Mouse (Mus musculus): Measurements from ENCODE around the gene 9230104L09Rik. TPM values are rescaled to one million over a fixed set of nuclear protein-coding genes. Genes with fewer than 3 reads are reported as not detected.

9230104L09Rik gene
- total and polyA plus RNA-seq, 3 experiments = not detected

DNA sequence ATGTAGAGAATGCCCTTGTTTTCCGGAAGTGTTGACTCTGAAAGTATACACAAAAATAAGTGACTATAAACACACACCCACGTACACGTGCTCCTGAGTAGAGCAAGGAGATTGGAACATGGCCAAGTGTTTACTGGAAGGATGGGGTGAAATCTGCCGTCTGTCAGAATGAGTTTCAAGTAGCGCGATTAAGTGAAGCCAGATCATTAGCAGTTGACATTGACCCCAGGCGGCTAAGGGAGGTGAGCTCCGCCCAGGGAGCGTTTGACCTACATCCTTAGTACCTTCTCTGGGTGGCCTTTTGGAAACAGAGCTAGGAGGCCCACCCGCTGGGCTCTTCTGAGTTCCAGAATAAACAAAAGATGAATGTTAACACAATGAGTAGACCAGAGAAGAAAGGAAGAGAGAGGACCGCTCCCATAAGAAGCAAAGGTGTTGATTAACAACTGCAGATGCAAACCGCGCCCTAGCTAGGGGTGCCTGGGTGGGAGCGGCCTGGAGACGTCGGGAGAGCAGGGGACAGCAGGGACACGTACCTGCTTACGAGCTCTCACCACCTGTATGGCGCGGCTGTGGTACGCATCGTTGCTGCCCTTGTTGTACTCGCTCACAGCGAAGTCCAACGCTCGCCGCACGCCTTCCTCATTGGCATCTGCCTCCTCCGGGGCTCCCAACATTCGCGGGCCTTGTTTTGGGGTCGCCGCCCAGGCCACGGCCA is 9.9 kb upstream of the 9230104L09Rik start:
- Histone ChIP-seq H3K4me2 (ENCODE audit: insufficient read depth, low read depth, poor library complexity, severe bottlenecking) (peak overlapping the region; percentile 87), H3K4me1 (ENCODE audit: control insufficient read depth in 1 of 2, insufficient read depth in 2 of 2) (peaks cover 15 to 58% of the 10 kb centered on the region in 2 experiments), H3K27me3 (replicated peaks) (no peaks in the 10 kb centered on the region), H3K4me3 (replicated peaks in 1 of 3; ENCODE audit: low read depth in 2 of 3, low read length in 2 of 3, poor library complexity in 1 of 3) (peak overlapping the region; percentile 86 to 98 (median 94)), H3K36me3 (replicated peaks in 1 of 2; ENCODE audit: control insufficient read depth in 1 of 2, insufficient read depth in 1 of 2, low read length in 1 of 2) (peaks cover 7 to 30% of the 10 kb centered on the region in 2 experiments), H3K9me3 (replicated peaks; ENCODE audit: low read length) (no peaks in the 10 kb centered on the region), H3K79me2 (replicated peaks; ENCODE audit: control insufficient read depth, extremely low read depth, insufficient read depth, poor library complexity, severe bottlenecking) (peaks cover 16% of the 10 kb centered on the region), H3K27ac (ENCODE audit: insufficient read depth, low read depth) (peak overlapping the region; percentile 59; the same call in 1 of the 2 replicates), H3K9ac (ENCODE audit: insufficient read depth, low read depth) (peak overlapping the region; percentile 84)
- in situ Hi-C loops (cut with MboI; ENCODE audit: low pct_ligation_motif_present, low pct_unique_long_range_greater_than_20kb, low sequenced_read_pairs) (no loop called here), dilution Hi-C loops (cut with MboI; ENCODE audit: extremely low pct_ligation_motif_present, extremely low pct_unique_long_range_greater_than_20kb, low sequenced_read_pairs) (no loop called here)
- no peak for TF ChIP-seq CTCF (conservative IDR thresholded peaks at IDR 0.05 in 1 of 2, IDR thresholded peaks at IDR 0.05 in 1 of 2; ENCODE audit: low read depth in 2 of 2, low read length in 2 of 2)
- no peak for TF ChIP-seq MYC (IDR thresholded peaks at IDR 0.05; ENCODE audit: low read depth, low read length)
- TF ChIP-seq JUN (IDR thresholded peaks at IDR 0.05; ENCODE audit: insufficient read depth, low read depth, low read length) = no peak
- no peak for TF ChIP-seq PAX5 (IDR thresholded peaks at IDR 0.05; ENCODE audit: low read length)
- no peak for TF ChIP-seq NELFE (IDR thresholded peaks at IDR 0.05; ENCODE audit: low read depth, low read length)
- TF ChIP-seq ZKSCAN1 (IDR thresholded peaks at IDR 0.05; ENCODE audit: borderline replicate concordance, low read depth, low read length) = no peak
- no peak for TF ChIP-seq NRF1 (IDR thresholded peaks at IDR 0.05; ENCODE audit: low read depth, low read length)
- no peak for TF ChIP-seq POLR2A (IDR thresholded peaks at IDR 0.05; ENCODE audit: low read depth, low read length)
- no peak for TF ChIP-seq CHD2 (IDR thresholded peaks at IDR 0.05; ENCODE audit: low read length)
- TF ChIP-seq SIN3A (IDR thresholded peaks at IDR 0.05; ENCODE audit: low read length) = no peak; the same call in 1 of the 2 replicates
- TF ChIP-seq MAZ (IDR thresholded peaks at IDR 0.05; ENCODE audit: low read depth, low read length) = no peak
- TF ChIP-seq SMC3 (IDR thresholded peaks at IDR 0.05; ENCODE audit: low read depth, low read length) = no peak
- DNase-seq (ENCODE audit: extremely low read depth) = no peak

DNA sequence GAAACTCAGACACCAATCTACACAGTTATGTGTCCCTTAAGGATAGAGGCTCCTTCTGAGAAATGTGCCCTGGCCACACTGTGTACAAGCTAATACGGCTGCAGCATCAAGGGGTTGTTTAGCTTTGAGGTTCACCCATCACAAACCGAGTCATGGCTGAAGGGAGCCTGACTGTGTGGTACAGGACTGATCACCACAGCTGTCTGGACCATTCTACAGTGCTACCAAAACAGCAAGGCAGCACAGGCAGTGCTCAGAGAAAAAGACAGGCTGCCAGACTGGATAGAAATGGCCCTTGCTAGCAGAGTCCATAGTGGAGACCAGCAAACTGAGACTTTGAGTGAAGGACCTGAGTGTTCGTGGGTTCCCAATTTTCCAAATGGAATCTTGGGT is 9.4 kb upstream of the 9230104L09Rik start:
- Histone ChIP-seq H3K36me3 (replicated peaks in 1 of 2; ENCODE audit: control insufficient read depth in 1 of 2, insufficient read depth in 1 of 2, low read length in 1 of 2) (peaks cover 7 to 30% of the 10 kb centered on the region in 2 experiments), H3K27ac (ENCODE audit: insufficient read depth, low read depth) (no peak overlapping the region), H3K4me3 (replicated peaks in 1 of 3; ENCODE audit: low read depth in 2 of 3, low read length in 2 of 3, poor library complexity in 1 of 3) (peak overlapping the region; percentile 86 to 98 (median 94)), H3K9ac (ENCODE audit: insufficient read depth, low read depth) (peak overlapping the region; percentile 84; the same call in 1 of the 2 replicates), H3K4me2 (ENCODE audit: insufficient read depth, low read depth, poor library complexity, severe bottlenecking) (peak overlapping the region; percentile 87), H3K4me1 (ENCODE audit: control insufficient read depth in 1 of 2, insufficient read depth in 2 of 2) (peaks cover 15 to 56% of the 10 kb centered on the region in 2 experiments), H3K27me3 (replicated peaks) (no peaks in the 10 kb centered on the region), H3K9me3 (replicated peaks; ENCODE audit: low read length) (no peaks in the 10 kb centered on the region), H3K79me2 (replicated peaks; ENCODE audit: control insufficient read depth, extremely low read depth, insufficient read depth, poor library complexity, severe bottlenecking) (peaks cover 16% of the 10 kb centered on the region)
- no peak for DNase-seq (ENCODE audit: extremely low read depth)
- dilution Hi-C loops (cut with MboI; ENCODE audit: extremely low pct_ligation_motif_present, extremely low pct_unique_long_range_greater_than_20kb, low sequenced_read_pairs) (no loop called here), in situ Hi-C loops (cut with MboI; ENCODE audit: low pct_ligation_motif_present, low pct_unique_long_range_greater_than_20kb, low sequenced_read_pairs) (no loop called here)
- TF ChIP-seq EP300 (IDR thresholded peaks at IDR 0.05; ENCODE audit: low read length) (no peak), TBP (conservative IDR thresholded peaks at IDR 0.05; ENCODE audit: low read depth, low read length) (no peak), SIN3A (IDR thresholded peaks at IDR 0.05; ENCODE audit: low read length) (no peak), PAX5 (IDR thresholded peaks at IDR 0.05; ENCODE audit: low read length) (no peak), MYC (IDR thresholded peaks at IDR 0.05; ENCODE audit: low read depth, low read length) (no peak), TCF12 (IDR thresholded peaks at IDR 0.05; ENCODE audit: low read depth, low read length) (no peak), MAFK (IDR thresholded peaks at IDR 0.05; ENCODE audit: insufficient replicate concordance, low read length) (no peak), JUND (conservative IDR thresholded peaks at IDR 0.05; ENCODE audit: low read depth, low read length) (no peak), NRF1 (IDR thresholded peaks at IDR 0.05; ENCODE audit: low read depth, low read length) (no peak), MXI1 (IDR thresholded peaks at IDR 0.05; ENCODE audit: low read depth, low read length) (no peak), POLR2AphosphoS2 (IDR thresholded peaks at IDR 0.05; ENCODE audit: low read depth, low read length) (no peak), UBTF (IDR thresholded peaks at IDR 0.05; ENCODE audit: low read depth, low read length) (no peak), ELF1 (IDR thresholded peaks at IDR 0.05; ENCODE audit: low read depth, low read length) (no peak), SMC3 (IDR thresholded peaks at IDR 0.05; ENCODE audit: low read depth, low read length) (no peak), USF1 (IDR thresholded peaks at IDR 0.05; ENCODE audit: low read depth, low read length) (no peak)

Measured in CH12.LX (cell line).